Mouse (Mus musculus): ENCODE results near the gene Slc25a42.
"Not testable (repeated sequence)": the region's sequence is repeated elsewhere in the genome, so short reads cannot be mapped to it uniquely, and the experiment has no call there.

Slc25a42 gene

GRCm38 (mm10) chr8:70216161-70216560 lies 4.1 kb upstream of the Slc25a42 start:
- DNase-seq (ENCODE audit: extremely low read depth, low read depth, low spot score), result not testable (repeated sequence)

DNA sequence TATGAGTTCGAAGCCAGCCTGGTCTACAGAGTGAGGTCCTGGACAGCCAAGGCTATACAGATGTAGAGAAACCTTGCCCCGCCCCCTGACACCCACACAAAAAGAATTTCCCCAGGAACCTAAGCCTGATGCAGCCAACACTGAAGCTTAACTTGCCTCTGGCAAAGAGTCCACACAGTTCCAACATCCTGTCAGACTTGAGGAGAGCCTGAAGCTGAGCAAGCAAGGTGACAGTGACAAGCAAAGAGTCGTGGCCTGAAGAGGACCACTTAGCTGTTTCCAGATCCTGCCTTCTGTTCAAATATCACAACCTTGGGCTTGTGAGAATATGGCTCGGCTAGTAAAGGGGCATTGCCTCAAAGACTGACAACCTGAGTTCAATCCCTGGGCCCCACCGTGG lies 3.0 kb upstream of the Slc25a42 start:
- DNase-seq (ENCODE audit: extremely low read depth, low read depth, low spot score), result no peak

DNA sequence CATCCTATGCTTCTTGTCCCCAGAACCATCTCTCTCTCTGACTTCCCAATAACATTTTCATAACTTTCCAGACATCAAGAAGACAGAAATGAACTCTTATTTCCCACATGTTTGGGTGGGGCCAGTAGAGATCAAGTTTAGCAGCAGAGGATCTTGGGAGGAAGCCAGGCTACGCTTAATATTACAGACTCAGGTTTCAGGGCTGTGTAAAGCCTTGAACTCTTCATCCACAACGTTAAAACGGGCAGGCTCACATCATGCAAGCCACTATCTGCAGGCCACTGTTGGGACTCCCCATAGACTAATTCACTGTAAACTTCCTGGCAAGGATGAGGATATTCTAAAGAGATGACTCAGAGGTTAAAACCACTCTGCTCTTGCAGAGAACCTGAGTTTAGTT lies 2.3 kb upstream of the Slc25a42 start:
- DNase-seq (ENCODE audit: extremely low read depth, low read depth, low spot score), result no peak

DNA sequence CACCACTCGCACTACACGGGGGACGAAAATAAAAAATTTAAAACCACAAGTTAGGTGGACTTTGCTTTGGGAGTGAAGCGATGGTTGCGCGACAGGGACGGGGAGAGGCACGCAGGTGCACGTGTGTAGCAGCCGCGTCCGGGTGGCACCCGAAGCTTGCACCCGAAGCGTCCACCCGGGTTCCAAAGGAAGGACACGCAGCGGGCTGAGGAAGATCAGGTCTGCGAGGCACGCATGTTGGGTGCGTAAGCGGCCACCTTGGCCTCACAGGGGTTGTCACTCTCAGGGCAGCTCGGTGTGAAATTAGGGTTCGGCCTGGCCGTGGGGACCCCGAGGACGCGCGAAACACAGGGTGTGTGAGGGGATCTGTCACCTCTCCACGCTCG lies 386 bp downstream of the Slc25a42 start:
- DNase-seq (ENCODE audit: extremely low read depth, low read depth, low spot score), result no peak

- no peak for DNase-seq (ENCODE audit: extremely low read depth, low read depth, low spot score)
Measured at GRCm38 (mm10) chr8:70211275-70211674, 830 bp downstream of the Slc25a42 start.

- no peak for DNase-seq (ENCODE audit: extremely low read depth, low read depth, low spot score)
Measured at GRCm38 (mm10) chr8:70210538-70210937, 1.6 kb downstream of the Slc25a42 start.

- DNase-seq (ENCODE audit: extremely low read depth, low read depth, low spot score), result no peak
Measured at GRCm38 (mm10) chr8:70208130-70208529, 4.0 kb downstream of the Slc25a42 start.

GRCm38 (mm10) chr8:70204757-70205156 lies 7.3 kb downstream of the Slc25a42 start:
- DNase-seq (ENCODE audit: extremely low read depth, low read depth, low spot score), result no peak

DNA sequence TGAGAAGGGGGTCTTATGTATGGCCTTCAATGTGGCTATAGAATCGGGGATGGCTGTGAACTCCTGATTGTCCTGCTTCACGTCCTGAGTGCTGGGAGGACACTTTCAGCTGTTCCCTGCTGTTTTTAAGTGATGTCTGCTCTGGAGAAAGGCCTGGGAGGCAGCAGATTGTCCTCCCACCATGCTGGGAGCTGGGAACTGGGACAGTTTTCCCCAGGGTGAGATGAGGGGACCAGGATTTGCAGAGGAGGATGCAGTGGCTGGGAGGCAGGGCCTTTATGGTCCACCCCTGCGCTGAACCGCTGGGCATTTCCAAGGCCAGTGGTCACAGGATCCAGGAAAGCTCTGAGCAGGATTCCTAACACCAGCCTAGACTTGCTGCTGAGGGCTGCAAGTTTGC lies 9.0 kb downstream of the Slc25a42 start:
- DNase-seq (ENCODE audit: extremely low read depth, low read depth, low spot score), result no peak

DNA sequence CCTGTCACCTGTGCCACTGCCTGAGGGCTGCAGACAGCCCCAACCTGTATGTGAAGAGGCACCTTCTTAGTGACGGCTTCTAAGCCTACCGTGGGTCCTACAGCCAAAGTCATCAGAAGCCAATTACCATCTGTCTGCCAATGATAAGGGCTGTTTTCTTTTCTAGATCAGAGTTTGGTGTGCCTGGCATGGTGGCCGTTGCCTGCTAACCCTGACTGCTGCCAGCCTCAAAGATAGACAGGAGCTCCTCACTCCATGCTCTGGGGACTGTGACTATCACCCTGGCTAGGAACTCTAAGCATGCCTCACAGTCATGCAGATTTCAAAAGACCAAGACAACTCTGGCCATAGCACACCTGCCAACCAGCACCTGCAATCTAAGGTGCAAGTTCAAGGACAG lies 10.7 kb downstream of the Slc25a42 start:
- DNase-seq (ENCODE audit: extremely low read depth, low read depth, low spot score), result no peak

DNA sequence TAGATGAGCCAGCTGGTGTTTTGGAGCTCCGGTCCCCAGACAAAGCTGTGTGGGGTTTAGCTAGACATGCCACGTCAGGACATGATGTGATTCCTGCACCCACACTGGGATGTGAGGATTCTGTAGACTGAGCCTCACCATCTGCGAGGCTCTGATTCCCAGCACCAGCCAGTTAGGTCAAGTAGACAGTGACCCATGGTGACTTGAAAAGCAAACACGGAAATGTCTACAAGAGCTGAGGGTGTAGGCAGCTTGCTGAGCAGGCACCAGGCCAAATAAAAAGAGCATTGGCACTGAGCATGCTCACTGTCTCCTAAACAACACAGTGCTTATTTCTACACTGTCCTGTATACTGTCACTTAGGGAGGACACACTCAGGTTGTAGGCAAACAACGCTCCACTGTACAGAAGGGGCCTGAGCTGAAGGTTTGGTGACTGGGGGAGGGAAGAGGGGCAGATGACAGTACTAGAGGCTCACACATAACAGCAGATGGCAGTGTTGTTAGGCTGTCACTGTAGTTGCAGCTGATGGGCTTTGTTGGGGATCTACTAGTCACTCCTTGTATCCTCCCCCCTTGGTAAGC lies 11.9 kb downstream of the Slc25a42 start:
- DNase-seq (ENCODE audit: extremely low read depth, low read depth, low spot score), result no peak

GRCm38 (mm10) chr8:70197603-70198002 lies 14.5 kb downstream of the Slc25a42 start:
- DNase-seq (ENCODE audit: extremely low read depth, low read depth, low spot score), result no peak

DNA sequence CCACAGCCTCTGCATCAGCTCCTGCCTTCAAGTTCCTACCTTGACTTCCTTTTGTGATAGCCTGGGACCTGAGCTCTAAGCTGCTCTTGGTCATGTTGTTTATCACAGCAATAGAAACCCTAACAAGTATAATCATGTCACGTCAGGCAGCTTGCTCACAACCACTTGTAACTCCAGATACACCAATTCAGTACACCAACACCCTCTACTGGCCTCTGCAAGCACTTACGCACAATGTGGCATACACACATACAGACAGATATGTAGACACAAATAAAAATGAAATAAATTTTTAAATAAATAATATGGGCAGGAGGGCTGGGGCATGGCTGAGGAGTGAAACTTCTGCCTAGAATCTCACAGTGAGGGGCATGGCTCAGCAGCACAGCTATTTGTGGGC lies 16.3 kb downstream of the Slc25a42 start:
- no peak for DNase-seq (ENCODE audit: extremely low read depth, low read depth, low spot score)

DNA sequence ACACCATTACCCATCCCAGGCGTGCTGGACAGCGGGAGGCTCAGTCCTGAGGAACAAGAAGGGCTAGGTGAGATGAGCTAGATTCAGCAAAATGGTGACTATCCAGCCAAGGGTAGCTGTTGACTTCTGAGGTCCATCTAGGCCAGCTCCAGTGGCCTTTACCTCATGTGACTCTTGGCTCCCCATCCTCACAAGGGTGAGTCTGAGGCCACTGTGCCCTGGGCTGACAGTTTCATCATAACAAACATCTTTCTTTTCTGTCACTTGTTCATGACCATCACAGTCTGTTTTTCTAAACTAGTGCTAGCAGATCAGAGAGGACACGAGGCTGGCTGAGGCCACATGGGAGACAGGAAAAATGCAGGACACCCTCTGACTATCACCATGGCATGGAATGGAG lies 17.9 kb downstream of the Slc25a42 start:
- no peak for DNase-seq (ENCODE audit: extremely low read depth, low read depth, low spot score)

GRCm38 (mm10) chr8:70193238-70193637 lies 18.9 kb downstream of the Slc25a42 start:
- no peak for DNase-seq (ENCODE audit: extremely low read depth, low read depth, low spot score)

- DNase-seq (ENCODE audit: extremely low read depth, low read depth, low spot score), result no peak
Measured at GRCm38 (mm10) chr8:70188707-70189106, 23.4 kb downstream of the Slc25a42 start.

DNA sequence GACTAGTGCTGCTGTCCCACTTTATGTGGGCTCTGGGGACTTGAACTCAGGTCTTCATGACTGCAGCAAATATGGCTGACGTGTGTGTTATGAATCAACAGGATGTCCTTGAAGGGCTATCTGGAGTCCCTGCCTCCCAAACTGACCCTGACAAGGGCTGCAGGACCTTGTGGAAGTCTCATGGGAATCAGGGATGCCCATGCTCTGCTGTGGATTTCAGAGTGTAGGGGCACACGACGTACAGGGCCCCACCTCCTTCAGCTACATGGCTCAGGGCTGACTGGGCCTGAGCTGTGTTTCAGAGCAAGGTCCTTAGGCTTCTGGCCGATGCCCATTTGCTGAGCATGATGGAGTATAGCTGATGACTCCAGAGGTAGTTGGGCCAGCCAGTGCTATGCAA lies 28.9 kb downstream of the Slc25a42 start:
- DNase-seq (ENCODE audit: extremely low read depth, low read depth, low spot score), result no peak

- no peak for DNase-seq (ENCODE audit: extremely low read depth, low read depth, low spot score)
Measured at GRCm38 (mm10) chr8:70181903-70182252, 30.2 kb downstream of the Slc25a42 start.

DNA sequence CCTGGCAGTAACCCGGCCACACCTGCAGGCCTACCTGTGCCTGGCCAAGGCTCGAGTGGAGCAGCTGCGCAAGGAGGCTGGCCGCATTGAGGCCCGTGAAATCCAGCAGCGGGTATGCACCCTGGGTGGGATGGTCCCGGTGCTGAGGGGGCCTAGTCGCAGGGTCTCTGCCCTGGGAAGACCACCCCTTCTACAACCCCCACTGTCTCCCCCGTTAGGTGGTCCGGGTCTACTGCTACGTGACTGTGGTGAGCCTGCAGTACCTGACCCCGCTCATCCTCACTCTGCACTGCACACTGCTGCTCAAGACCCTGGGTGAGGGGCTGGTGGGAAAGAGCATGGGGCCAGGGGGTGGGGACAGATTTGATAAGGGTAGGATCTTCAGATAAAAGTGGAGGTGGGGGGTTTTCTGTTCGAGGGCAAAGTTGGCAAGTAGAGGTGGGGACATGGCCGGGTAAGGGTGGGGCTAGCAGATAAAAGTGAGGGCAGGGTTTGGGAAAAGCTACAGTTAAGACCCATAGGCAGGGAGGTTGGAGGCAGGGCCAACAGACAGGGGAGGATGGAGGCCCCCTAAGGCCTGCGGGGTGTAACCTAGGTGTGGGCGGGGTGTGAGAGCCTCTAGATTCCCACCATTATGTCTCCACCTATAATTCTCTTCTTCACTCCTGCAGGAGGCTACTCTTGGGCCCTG lies 30.7 kb downstream of the Slc25a42 start:
- no peak for DNase-seq (ENCODE audit: extremely low read depth, low read depth, low spot score)

- DNase-seq (ENCODE audit: extremely low read depth, low read depth, low spot score), result no peak
Measured at GRCm38 (mm10) chr8:70179082-70179481, 33.0 kb downstream of the Slc25a42 start.

DNA sequence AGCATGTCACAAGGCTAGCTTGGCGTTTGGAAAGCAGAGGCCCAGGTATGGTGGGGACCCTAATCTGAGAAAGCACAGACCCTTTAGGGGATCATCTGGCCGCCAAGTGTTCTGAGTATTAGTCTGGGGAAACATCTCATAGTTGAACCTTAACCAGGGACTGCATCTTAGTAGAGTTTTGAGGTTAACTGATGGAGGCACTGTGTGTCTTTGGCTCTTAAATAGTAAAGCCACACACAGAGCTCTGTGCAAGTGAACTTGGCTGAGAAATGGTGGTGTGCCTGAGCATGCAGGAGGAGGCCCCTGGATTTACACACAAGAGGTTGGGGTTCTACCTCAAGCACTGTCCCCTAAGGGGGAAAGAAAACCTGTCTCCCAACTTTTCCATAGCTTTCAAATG lies 33.9 kb downstream of the Slc25a42 start:
- no peak for DNase-seq (ENCODE audit: extremely low read depth, low read depth, low spot score)

DNA sequence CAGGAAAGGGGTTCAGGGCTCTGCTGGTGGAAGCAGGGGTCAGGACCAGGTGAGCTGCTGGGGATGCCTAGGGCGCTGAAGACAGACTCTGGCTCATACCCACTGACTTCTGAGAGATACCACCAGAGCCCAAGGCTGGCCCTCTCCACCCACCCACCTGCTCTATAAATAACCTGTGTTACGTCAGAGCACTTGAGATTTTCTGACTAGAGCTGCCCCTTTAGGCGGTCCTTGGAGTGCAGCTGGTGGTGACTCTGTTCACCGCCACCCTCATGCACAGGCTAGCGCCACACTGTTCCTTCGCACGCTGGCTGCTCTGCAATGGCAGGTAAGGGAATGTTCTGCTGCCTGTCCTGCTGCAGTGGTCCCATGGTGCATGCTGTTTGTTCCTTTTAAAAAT lies 38.0 kb downstream of the Slc25a42 start:
- no peak for DNase-seq (ENCODE audit: extremely low read depth, low read depth, low spot score)

DNA sequence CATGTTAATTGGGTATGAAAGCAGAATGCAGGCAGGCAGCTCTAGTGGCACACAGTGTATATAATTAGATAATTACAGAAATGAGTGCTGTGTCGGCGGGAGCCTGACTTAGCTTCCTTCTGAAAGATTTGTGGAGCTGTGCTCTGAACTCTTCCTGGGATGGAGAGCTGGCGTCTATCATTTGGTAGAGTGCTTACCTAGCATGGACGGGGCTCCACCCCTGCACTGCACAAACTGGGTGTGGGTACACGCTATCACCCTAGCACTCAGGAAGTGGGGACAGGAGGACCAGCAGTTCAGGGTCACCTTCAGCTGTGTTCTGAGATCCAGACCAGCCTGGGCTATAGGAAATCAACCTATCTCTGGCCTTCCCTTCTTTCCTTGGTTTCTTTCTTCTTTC lies 38.8 kb downstream of the Slc25a42 start:
- DNase-seq (ENCODE audit: extremely low read depth, low read depth, low spot score), result no peak
